In genomic region chr3:33103501-33103900, GRCm38 (mm10) we compare ENCODE assay signal across 20 mouse cellular contexts. TPM values are rescaled to one million over a fixed set of nuclear protein-coding genes. Genes with fewer than 3 reads are reported as not detected.
"Had no signal": no experiment of that assay in that cellular context is flagged by ENCODE, and none has a peak within 500 bp of the region (broad histone marks: within the 10 kb centered on the region; RNA-seq: fewer than 3 reads in every experiment).

No protein-coding gene starts in this region.

- H3K27ac ChIP-seq: liver, embryonic 15.5 days; lung, embryonic 15.5 days; macrophage; midbrain, embryonic 13.5 days; midbrain, embryonic 15.5 days; neural tube, embryonic 12.5 days; stomach, embryonic 15.5 days; stomach, postnatal 0 days had no signal

- ATAC-seq: liver, postnatal 0 days; lung, postnatal 0 days; midbrain, embryonic 13.5 days; midbrain, embryonic 15.5 days had no signal

- DNase-seq: liver, postnatal 0 days; lung, adult 2 months; lung, postnatal 14 days; lung, postnatal 36 days; right cerebral cortex, postnatal 14 days; thymus, adult 2 months; thymus, postnatal 25 days had no signal

- H3K4me1 ChIP-seq: liver, embryonic 15.5 days; lung, embryonic 15.5 days; megakaryocyte, embryonic 14.5 days; midbrain, embryonic 13.5 days; midbrain, embryonic 15.5 days; neural tube, embryonic 12.5 days; stomach, embryonic 15.5 days had no signal

- H3K4me2 ChIP-seq: liver, embryonic 15.5 days; lung, embryonic 15.5 days; midbrain, embryonic 13.5 days; midbrain, embryonic 15.5 days; neural tube, embryonic 12.5 days; stomach, embryonic 15.5 days had no signal

- H3K36me3 ChIP-seq: liver, embryonic 15.5 days; lung, embryonic 15.5 days; midbrain, embryonic 13.5 days; midbrain, embryonic 15.5 days; neural tube, embryonic 12.5 days; stomach, embryonic 15.5 days had no signal

- H3K9ac ChIP-seq: liver, embryonic 15.5 days; liver, postnatal 0 days; lung, embryonic 15.5 days; midbrain, embryonic 13.5 days; midbrain, embryonic 15.5 days; neural tube, embryonic 12.5 days; stomach, embryonic 15.5 days had no signal

- H3K27me3 ChIP-seq: liver, embryonic 15.5 days; lung, embryonic 15.5 days; megakaryocyte, embryonic 14.5 days; midbrain, embryonic 13.5 days; midbrain, embryonic 15.5 days; neural tube, embryonic 12.5 days; stomach, embryonic 15.5 days had no signal

- H3K4me3 ChIP-seq: liver, embryonic 15.5 days; lung, embryonic 15.5 days; megakaryocyte, embryonic 14.5 days; midbrain, embryonic 13.5 days; midbrain, embryonic 15.5 days; neural tube, embryonic 12.5 days; stomach, embryonic 15.5 days had no signal

- H3K9me3 ChIP-seq: liver, embryonic 15.5 days; lung, embryonic 15.5 days; megakaryocyte, embryonic 14.5 days; midbrain, embryonic 13.5 days; midbrain, embryonic 15.5 days; neural tube, embryonic 12.5 days; stomach, embryonic 15.5 days had no signal

RNA-seq across cellular contexts. Expression of gene Pex5l, which starts 39.5 kb away (rescaled TPM):
- total RNA-seq: megakaryocyte progenitor cell, adult 5-6 weeks; monocyte, adult 5-6 weeks; neutrophil, adult 5-6 weeks had no signal
- polyA plus RNA-seq: liver, embryonic 15.5 days; liver, postnatal 0 days; macrophage had no signal
